Mouse (Mus musculus) lung, embryonic 16.5 days (tissue): ENCODE data around the gene Ssr1. TPM values are rescaled to one million over a fixed set of nuclear protein-coding genes. Genes with fewer than 3 reads are reported as not detected.

Experiments
- ATAC-seq: fragments of 200-750 bp; cut with Nextera tagmentation; 2 replicates; pipeline ENCODE4 v1.8.0; 2017; ENCODE audit warnings: low read depth, mild to moderate bottlenecking, moderate library complexity
- H3K27ac ChIP-seq: fragments of 300-500 bp; sonication (generic); 2 replicates; pipeline ENCODE4 v1.5.1; 2014; ENCODE audit warnings: mild to moderate bottlenecking, control low read depth, low read length
- H3K27me3 ChIP-seq: fragments of 300-500 bp; sonication (generic); 2 replicates; pipeline ENCODE4 v1.6.1; 2014; ENCODE audit warnings: low read depth, low read length, mixed read lengths; ENCODE audit not compliant: control insufficient read depth, insufficient read depth
- H3K36me3 ChIP-seq: fragments of 300-500 bp; sonication (generic); 2 replicates; pipeline ENCODE4 v1.6.1; 2014; ENCODE audit warnings: low read length; ENCODE audit not compliant: control insufficient read depth, insufficient read depth
- H3K4me1 ChIP-seq: fragments of 300-500 bp; sonication (generic); replicated peaks from 2 replicates; pipeline ENCODE4 v1.6.1; 2014; ENCODE audit warnings: low read length, mixed read lengths; ENCODE audit not compliant: control insufficient read depth, insufficient read depth
- H3K4me2 ChIP-seq: fragments of 300-500 bp; sonication (generic); 2 replicates; pipeline ENCODE4 v1.6.1; 2014; ENCODE audit warnings: low read depth, low read length, control low read depth
- H3K4me3 ChIP-seq: fragments of 300-500 bp; sonication (generic); 2 replicates; pipeline ENCODE4 v1.5.1; 2014; ENCODE audit warnings: mild to moderate bottlenecking, low read length, control low read depth
- H3K9ac ChIP-seq: fragments of 300-500 bp; sonication (generic); 2 replicates; pipeline ENCODE4 v1.6.1; 2014; ENCODE audit warnings: low read length, control low read depth
- H3K9me3 ChIP-seq: fragments of 300-500 bp; sonication (generic); 2 replicates; pipeline ENCODE4 v1.6.1; 2016; ENCODE audit warnings: low read length; ENCODE audit not compliant: control insufficient read depth
- WGBS: fragments of 180-500 bp; shearing (Covaris S2); extraction: QIAGEN DNeasy Blood & Tissue Kit; methylation state at CpG from one replicate; pipeline ENCODE4 v1.1.7; 2014; 5-methylcytosine and 5-hydroxymethylcytosine counted together
- polyA plus RNA-seq: library from polyadenylated mRNA; unstranded; fragments of >200 nt; fragmentation: Nextera tagmentation; extraction: Ambion mirVana; gene quantifications from 2 replicates; pipeline ENCODE4 v1.2.1, GENCODE M21; 2015

Ssr1 gene
- polyA plus RNA-seq, 1 experiment from 2014 or later = 163 TPM

DNA sequence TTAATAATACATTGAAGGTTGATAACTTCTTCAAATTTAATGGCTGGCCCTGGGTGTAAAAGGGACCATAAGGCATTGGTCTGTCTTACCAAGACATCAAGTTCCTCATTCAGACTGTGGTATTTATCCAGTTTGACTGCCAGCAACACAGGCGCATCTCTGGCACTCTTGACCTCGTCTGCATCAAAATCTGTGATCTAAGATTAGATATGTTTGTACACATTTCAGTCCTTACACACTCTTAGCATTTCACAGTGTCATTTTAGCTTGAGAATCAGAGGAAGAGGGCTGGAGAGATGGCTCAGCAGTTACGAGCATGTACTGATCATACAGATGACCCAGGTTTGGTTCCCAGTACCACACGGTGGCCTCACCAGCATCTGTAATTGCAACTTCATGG, 21.6 kb upstream of the Ssr1 start:
- no peaks in the 10 kb centered on the region for H3K4me1 ChIP-seq
- H3K4me2 ChIP-seq = no peak overlapping the region
- H3K27ac ChIP-seq = no peak overlapping the region
- peaks cover 2% of the 10 kb centered on the region; the same call in 1 of the 2 replicates for H3K9me3 ChIP-seq
- ATAC-seq = no peak
- H3K27me3 ChIP-seq = no peaks in the 10 kb centered on the region
- no peak overlapping the region for H3K4me3 ChIP-seq
- WGBS = 79% methylated on average over 4 of the region's 4 CpGs
- H3K9ac ChIP-seq = no peak overlapping the region
- no peaks in the 10 kb centered on the region for H3K36me3 ChIP-seq

DNA sequence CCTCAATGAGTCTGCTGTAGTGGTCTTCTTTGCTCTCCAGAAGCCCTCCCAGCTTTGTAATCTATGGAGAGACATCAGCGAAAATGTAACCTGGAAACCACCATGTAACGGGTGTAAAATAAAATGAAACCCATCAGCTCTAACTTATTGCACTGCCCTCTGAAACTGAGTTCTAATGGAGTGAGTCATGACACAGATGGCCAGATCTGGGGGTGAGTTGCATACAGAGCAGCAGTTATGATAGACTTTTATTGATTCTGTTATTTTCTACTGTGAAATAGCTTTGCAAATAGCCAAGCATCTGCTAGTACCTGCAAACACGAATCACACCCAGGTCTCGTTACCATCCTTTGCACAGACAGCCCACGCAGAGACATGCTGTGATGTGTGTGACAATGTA, 18.4 kb upstream of the Ssr1 start:
- Histone ChIP-seq H3K36me3 (no peaks in the 10 kb centered on the region), H3K27ac (no peak overlapping the region), H3K9ac (no peak overlapping the region), H3K4me2 (no peak overlapping the region), H3K27me3 (no peaks in the 10 kb centered on the region), H3K4me1 (no peaks in the 10 kb centered on the region), H3K9me3 (no peaks in the 10 kb centered on the region), H3K4me3 (no peak overlapping the region)
- whole genome bisulfite sequencing = 76% methylated on average over 5 of the region's 5 CpGs
- no peak for ATAC-seq

DNA sequence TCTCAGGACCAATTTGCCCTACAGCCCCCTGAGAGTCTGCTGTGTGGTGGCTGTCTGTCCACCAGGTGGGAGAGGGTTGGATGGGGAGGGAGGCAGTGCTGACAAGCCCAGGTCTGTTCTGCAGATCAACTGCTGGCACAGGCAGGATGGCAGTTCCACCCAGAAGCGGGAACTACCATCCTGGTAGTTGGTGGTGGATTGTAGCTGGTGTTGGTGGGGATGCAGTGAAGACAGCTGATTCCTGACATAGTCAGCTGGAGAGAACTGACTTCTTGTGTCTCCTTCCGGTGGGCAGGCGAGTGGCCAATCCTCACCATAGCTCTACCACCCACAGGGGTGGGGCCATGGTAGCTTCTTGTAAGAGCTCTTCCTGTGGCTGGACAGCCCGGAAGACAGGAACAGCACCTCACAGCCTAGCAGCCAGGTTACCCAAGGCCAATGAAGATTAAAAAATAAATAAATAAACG, 16.5 kb upstream of the Ssr1 start:
- ATAC-seq = no peak
- Histone ChIP-seq H3K9ac (no peak overlapping the region), H3K4me1 (no peaks in the 10 kb centered on the region), H3K27ac (no peak overlapping the region), H3K27me3 (no peaks in the 10 kb centered on the region), H3K9me3 (no peaks in the 10 kb centered on the region), H3K4me3 (no peak overlapping the region), H3K36me3 (no peaks in the 10 kb centered on the region), H3K4me2 (no peak overlapping the region)
- WGBS = 60% methylated on average over 5 of the region's 5 CpGs

DNA sequence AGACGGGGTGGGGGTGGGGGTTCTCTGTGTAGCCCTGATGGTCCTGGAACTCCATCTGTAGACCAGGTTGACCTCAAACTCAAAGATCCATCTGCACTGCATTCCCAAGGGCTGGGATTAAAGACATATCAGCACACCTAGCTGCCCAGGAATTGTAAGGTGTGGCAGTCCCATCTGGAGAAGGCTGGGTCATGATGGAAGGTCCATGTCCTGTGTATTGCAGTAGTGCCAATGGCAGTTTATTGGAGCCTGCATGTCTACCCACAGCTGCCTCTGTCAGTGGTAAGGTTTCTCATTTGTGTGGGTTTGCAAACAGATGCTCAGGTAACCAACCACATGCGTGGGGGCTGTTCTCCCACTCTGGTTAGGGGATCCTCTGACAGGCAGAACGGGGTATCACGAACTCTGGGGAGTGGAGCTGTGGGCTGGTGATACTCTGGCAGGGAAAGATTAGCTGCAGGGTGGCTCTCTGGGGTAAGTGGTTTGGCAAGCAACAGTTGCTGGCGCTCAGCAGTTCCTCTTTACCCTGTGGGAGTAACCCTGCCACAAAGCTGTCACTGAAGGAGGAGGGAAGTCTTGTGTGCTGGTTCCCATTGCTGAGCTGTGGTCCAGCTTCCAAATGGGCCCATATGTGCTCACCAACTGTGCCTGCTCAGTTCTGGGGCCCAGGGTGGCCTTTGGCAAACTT, 15.8 kb upstream of the Ssr1 start:
- Histone ChIP-seq H3K36me3 (no peaks in the 10 kb centered on the region), H3K4me3 (no peak overlapping the region), H3K4me2 (no peak overlapping the region), H3K4me1 (no peaks in the 10 kb centered on the region), H3K27me3 (no peaks in the 10 kb centered on the region), H3K9ac (no peak overlapping the region), H3K27ac (no peak overlapping the region), H3K9me3 (no peaks in the 10 kb centered on the region)
- WGBS = 72% methylated on average over 5 of the region's 5 CpGs
- ATAC-seq = no peak

DNA sequence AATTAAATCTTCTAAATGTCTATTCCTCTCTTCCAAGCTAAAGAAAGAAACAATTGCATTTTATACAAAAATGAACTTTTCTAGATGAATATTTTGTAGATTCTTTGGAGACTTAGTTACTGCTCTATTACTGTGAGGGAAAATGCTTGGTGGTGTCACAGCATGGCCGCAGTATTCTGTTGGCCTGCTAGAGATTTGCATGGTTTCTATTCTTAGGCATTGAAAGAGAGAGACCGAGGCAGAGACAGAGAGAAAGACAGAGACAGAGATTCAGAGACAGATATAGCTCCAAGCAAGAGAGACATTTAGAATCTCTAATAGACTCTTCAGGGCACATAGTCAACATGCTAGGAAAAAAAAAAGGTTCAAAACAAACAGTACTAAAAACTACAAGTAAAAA, 14.0 kb upstream of the Ssr1 start:
- Histone ChIP-seq H3K4me3 (no peak overlapping the region), H3K4me2 (no peak overlapping the region), H3K4me1 (no peaks in the 10 kb centered on the region), H3K9ac (no peak overlapping the region), H3K9me3 (no peaks in the 10 kb centered on the region), H3K36me3 (no peaks in the 10 kb centered on the region), H3K27me3 (no peaks in the 10 kb centered on the region), H3K27ac (no peak overlapping the region)
- WGBS = 90% methylated on average over 2 of the region's 2 CpGs
- ATAC-seq = no peak

DNA sequence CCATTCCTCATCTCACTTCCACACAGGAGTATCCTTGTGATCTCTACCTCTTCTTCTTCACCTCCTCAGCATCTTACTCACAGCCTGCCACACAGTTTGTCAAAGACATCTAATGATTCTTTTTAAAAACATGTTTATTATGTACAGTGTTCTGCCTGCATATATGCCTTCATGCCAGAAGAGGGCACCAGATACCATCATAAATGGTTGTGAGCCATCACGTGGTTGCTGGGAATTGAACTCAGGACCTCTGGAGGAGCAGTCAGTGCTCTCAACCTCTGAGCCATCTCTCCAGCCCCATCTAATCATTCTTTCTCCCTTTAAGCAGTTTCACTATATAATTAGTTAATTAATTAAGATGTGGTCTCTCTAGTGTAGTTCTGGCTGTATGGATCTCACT, 8.4 kb upstream of the Ssr1 start:
- no peak for ATAC-seq
- Histone ChIP-seq H3K9me3 (no peaks in the 10 kb centered on the region), H3K36me3 (no peaks in the 10 kb centered on the region), H3K4me2 (no peak overlapping the region), H3K4me1 (no peaks in the 10 kb centered on the region), H3K27ac (no peak overlapping the region), H3K27me3 (no peaks in the 10 kb centered on the region), H3K9ac (no peak overlapping the region), H3K4me3 (no peak overlapping the region)
- 44% methylated on average over 1 of the region's 1 CpGs for WGBS

DNA sequence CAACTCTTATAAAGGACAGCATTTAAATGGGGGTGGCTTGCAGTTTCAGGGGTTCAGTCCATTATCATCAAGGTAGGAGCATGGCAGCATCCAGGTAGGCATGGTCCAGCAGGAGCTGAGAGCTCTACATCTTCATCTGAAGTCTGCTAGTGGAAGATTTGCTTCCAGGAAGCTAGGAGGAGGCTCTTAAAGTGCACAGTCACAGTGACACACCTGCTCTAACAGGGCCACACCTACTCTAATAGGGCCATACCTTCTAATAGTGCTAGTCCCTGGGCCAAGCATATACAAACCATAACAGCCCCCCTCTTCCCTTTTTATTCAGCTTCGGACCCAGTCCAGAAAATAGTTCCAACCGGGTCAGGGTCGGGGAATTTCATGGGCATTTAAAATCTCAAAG, 5.7 kb upstream of the Ssr1 start:
- H3K27ac ChIP-seq = no peak overlapping the region
- 77% methylated on average over 3 of the region's 3 CpGs for WGBS
- no peak overlapping the region for H3K4me2 ChIP-seq
- no peak overlapping the region for H3K9ac ChIP-seq
- no peaks in the 10 kb centered on the region for H3K4me1 ChIP-seq
- ATAC-seq = no peak
- H3K9me3 ChIP-seq = no peaks in the 10 kb centered on the region
- H3K36me3 ChIP-seq = no peaks in the 10 kb centered on the region
- no peak overlapping the region for H3K4me3 ChIP-seq
- H3K27me3 ChIP-seq = no peaks in the 10 kb centered on the region

DNA sequence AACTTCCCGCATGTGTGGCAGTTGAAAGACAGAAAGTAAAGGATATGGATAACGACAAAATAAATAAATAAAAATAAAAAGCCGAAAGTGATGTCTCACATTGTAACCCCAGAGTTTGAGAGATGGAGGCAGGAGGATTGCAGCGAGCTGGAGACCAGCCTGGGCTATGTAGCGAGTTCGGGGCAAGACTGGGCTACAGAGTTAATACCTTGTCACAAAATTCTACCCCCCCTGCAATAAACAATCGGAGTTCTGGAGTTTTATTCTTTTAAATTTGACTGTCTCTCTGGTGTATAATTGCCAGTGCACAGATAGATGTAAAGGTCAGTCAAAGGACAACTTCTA, 360 bp upstream of the Ssr1 start:
- Histone ChIP-seq H3K36me3 (peaks cover 17% of the 10 kb centered on the region; the same call in 1 of the 2 replicates), H3K9ac (peak overlapping the region; percentile 63), H3K9me3 (no peaks in the 10 kb centered on the region), H3K27ac (no peak overlapping the region), H3K4me2 (peak overlapping the region; percentile 62), H3K27me3 (no peaks in the 10 kb centered on the region), H3K4me1 (peaks cover 2% of the 10 kb centered on the region; the same call in 1 of the 2 replicates), H3K4me3 (peak overlapping the region; percentile 91)
- 12% methylated on average over 7 of the region's 7 CpGs for WGBS
- no peak; the same call in 1 of the 2 replicates for ATAC-seq

DNA sequence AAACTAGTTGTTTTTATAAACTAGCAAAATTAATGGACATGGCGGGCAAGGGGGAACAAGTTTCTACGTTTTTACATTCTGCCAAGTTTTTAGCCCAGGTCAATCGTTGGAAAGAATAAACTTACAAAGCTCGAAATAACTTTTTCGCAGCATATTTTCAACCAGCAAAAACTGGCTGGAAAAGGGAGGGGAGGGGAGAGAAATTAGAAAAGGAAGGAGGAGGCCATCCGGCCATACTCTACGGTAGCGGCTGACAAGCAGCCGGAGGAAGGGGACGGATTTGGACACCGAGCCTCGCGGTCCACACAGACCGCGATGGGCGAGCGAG, 677 bp downstream of the Ssr1 start:
- H3K4me2 ChIP-seq = peak overlapping the region; percentile 70
- no peak; the same call in 1 of the 2 replicates for ATAC-seq
- WGBS = under 1% methylated on average over 17 of the region's 17 CpGs
- H3K9me3 ChIP-seq = no peaks in the 10 kb centered on the region
- H3K27me3 ChIP-seq = no peaks in the 10 kb centered on the region
- peaks cover 2% of the 10 kb centered on the region; the same call in 1 of the 2 replicates for H3K4me1 ChIP-seq
- H3K9ac ChIP-seq = peak overlapping the region; percentile 98
- peaks cover 23% of the 10 kb centered on the region for H3K36me3 ChIP-seq
- peak overlapping the region; percentile 91 for H3K4me3 ChIP-seq
- peak overlapping the region; percentile 93 for H3K27ac ChIP-seq
